Mouse (Mus musculus) heart, embryonic 11.5 days (tissue): ENCODE data around the gene Maz. TPM values are rescaled to one million over a fixed set of nuclear protein-coding genes. Genes with fewer than 3 reads are reported as not detected.

Experiments
- ATAC-seq: fragments of 200-750 bp; cut with Nextera tagmentation; replicated peaks from 2 replicates; pipeline ENCODE4 v1.8.0; 2017; ENCODE audit warnings: moderate library complexity; ENCODE audit not compliant: insufficient number of reproducible peaks, low FRiP score, low TSS enrichment
- H3K27ac ChIP-seq: fragments of 300-500 bp; sonication (generic); 2 replicates; pipeline ENCODE4 v1.5.1; 2014; ENCODE audit warnings: mild to moderate bottlenecking, low read depth, low read length
- H3K27me3 ChIP-seq: fragments of 300-500 bp; sonication (generic); 2 replicates; pipeline ENCODE4 v1.6.1; 2014; ENCODE audit warnings: mild to moderate bottlenecking, low read length, mixed read lengths; ENCODE audit not compliant: control insufficient read depth, insufficient read depth
- H3K36me3 ChIP-seq: fragments of 300-500 bp; sonication (generic); 2 replicates; pipeline ENCODE4 v1.6.1; 2014; ENCODE audit warnings: mild to moderate bottlenecking, low read length, moderate library complexity, mixed read lengths; ENCODE audit not compliant: control insufficient read depth, insufficient read depth
- H3K4me1 ChIP-seq: fragments of 300-500 bp; sonication (generic); 2 replicates; pipeline ENCODE4 v1.6.1; 2014; ENCODE audit warnings: low read length; ENCODE audit not compliant: control insufficient read depth, insufficient read depth
- H3K4me2 ChIP-seq: fragments of 300-500 bp; sonication (generic); 2 replicates; pipeline ENCODE4 v1.6.1; 2014; ENCODE audit warnings: mild to moderate bottlenecking, moderate library complexity
- H3K4me3 ChIP-seq: fragments of 300-500 bp; sonication (generic); 2 replicates; pipeline ENCODE4 v1.5.1; 2014; ENCODE audit warnings: low read depth, low read length
- H3K9ac ChIP-seq: fragments of 300-500 bp; sonication (generic); 2 replicates; pipeline ENCODE4 v1.6.1; 2014; ENCODE audit warnings: mild to moderate bottlenecking, low read depth, low read length, moderate library complexity
- H3K9me3 ChIP-seq: fragments of 300-500 bp; sonication (generic); replicated peaks from 2 replicates; pipeline ENCODE4 v1.6.1; 2016; ENCODE audit warnings: low read length; ENCODE audit not compliant: control insufficient read depth
- WGBS: fragments of 180-500 bp; shearing (Covaris S2); extraction: QIAGEN DNeasy Blood & Tissue Kit; methylation state at CpG from one replicate; pipeline ENCODE4 v1.1.7; 2014; ENCODE audit not compliant: insufficient replicate concordance; 5-methylcytosine and 5-hydroxymethylcytosine counted together
- polyA plus RNA-seq: library from polyadenylated mRNA; unstranded; fragments of >200 nt; fragmentation: Nextera tagmentation; extraction: Ambion mirVana; gene quantifications from 2 replicates; pipeline ENCODE4 v1.2.1, GENCODE M21; 2014

Gene Maz
- polyA plus RNA-seq, 1 experiment from 2014 or later = 44.1 TPM

DNA sequence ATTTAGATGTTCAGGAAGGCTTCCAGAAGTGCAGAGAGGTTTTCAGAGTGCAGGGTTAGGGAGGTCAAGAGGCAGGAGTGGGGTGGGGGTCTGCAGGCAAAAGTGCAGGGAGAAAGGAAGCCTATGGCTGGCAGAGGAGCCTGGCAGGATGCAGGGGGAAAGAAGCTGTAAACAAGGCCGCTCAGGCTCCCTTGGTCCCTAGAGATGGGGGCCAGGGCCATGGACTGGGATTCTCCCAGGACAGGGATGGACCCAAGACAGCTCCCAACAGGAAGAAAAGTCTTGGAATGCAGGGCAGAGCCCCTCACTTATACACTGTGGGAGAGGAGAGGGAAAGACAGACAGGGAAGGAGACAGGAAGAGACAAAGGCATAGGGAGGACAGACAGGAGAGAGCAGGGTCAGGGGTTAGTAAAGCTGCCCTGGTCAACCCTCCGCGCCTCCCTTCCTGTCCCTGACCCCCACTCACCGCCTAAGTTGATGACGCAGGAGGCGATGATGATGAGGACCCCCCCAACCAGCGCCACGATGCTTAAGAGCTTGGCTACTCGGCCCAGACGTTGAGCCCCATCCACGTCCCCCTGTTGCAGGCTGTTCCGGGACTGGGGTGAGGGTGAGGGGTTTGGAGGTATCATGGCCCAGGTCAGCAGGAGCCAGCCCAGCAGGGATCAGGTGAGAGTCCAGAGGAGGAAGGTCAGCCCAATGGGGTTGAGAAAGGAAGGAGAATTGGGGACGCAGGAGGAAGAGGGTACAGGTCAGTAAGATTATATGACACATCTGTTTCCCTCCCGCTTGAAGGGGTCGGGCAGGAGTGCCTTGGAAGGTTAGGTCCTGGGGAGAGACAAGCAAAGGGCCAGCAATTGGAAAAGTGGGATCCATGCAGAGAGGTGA lies 8.2 kb downstream of the Maz start:
- Histone ChIP-seq H3K36me3 (peaks cover 18% of the 10 kb centered on the region), H3K4me3 (no peak overlapping the region), H3K4me2 (peak overlapping the region; percentile 11; the same call in 1 of the 2 replicates), H3K27ac (no peak overlapping the region), H3K4me1 (peaks cover 50% of the 10 kb centered on the region), H3K9ac (peak overlapping the region; percentile 0; the same call in 1 of the 2 replicates), H3K9me3 (no peaks in the 10 kb centered on the region), H3K27me3 (no peaks in the 10 kb centered on the region)
- 74% methylated on average over 15 of the region's 15 CpGs for WGBS
- no peak for ATAC-seq

GRCm38 (mm10) chr7:127017950-127018345 lies 8.9 kb downstream of the Maz start:
- H3K4me1 ChIP-seq = peaks cover 43% of the 10 kb centered on the region
- H3K27me3 ChIP-seq = no peaks in the 10 kb centered on the region
- no peak overlapping the region for H3K27ac ChIP-seq
- H3K9me3 ChIP-seq = no peaks in the 10 kb centered on the region
- no peak for ATAC-seq
- H3K4me2 ChIP-seq = no peak overlapping the region
- peak overlapping the region; percentile 39; the same call in 1 of the 2 replicates for H3K9ac ChIP-seq
- peaks cover 11% of the 10 kb centered on the region for H3K36me3 ChIP-seq
- WGBS = 37% methylated on average over 6 of the region's 6 CpGs
- no peak overlapping the region for H3K4me3 ChIP-seq

- Histone ChIP-seq H3K4me3 (peak within 1 kb of the TSS; percentile 66), H3K9me3 (no peaks in the 10 kb centered on the region), H3K27ac (peak within 1 kb of the TSS; percentile 97), H3K36me3 (peaks cover 8% of the 10 kb centered on the region), H3K4me1 (peaks cover 38% of the 10 kb centered on the region), H3K9ac (peak within 1 kb of the TSS; percentile 94), H3K27me3 (no peaks in the 10 kb centered on the region), H3K4me2 (peak within 1 kb of the TSS; percentile 86)
- WGBS = 4% methylated on average over 39 of the region's 39 CpGs
- peak; percentile 70 for ATAC-seq
Observed at GRCm38 (mm10) chr7:127016971-127017949, 9.6 kb downstream of the Maz start, which contains the start of gene Pagr1a. TSS of gene Pagr1a (minus strand) at chr7:127017352.

GRCm38 (mm10) chr7:127016486-127016938 lies 10.3 kb downstream of the Maz start:
- no peaks in the 10 kb centered on the region for H3K27me3 ChIP-seq
- peak overlapping the region; percentile 66 for H3K4me3 ChIP-seq
- peak overlapping the region; percentile 86 for H3K4me2 ChIP-seq
- H3K4me1 ChIP-seq = peaks cover 32% of the 10 kb centered on the region
- peaks cover 6% of the 10 kb centered on the region for H3K36me3 ChIP-seq
- WGBS = 0% methylated on average over 22 of the region's 22 CpGs
- H3K9me3 ChIP-seq = no peaks in the 10 kb centered on the region
- H3K27ac ChIP-seq = peak overlapping the region; percentile 97
- H3K9ac ChIP-seq = peak overlapping the region; percentile 94
- ATAC-seq = peak; percentile 64

DNA sequence TGATC lies 10.6 kb downstream of the Maz start, which contains the start of gene Pagr1b:
Gene Pagr1b (minus strand): TSS at position 4 of the 5 bp plus-strand sequence.
- no peak for ATAC-seq
- no peaks in the 10 kb centered on the region for H3K27me3 ChIP-seq
- peak within 1 kb of the TSS; percentile 66 for H3K4me3 ChIP-seq
- peak within 1 kb of the TSS; percentile 97 for H3K27ac ChIP-seq
- H3K36me3 ChIP-seq = peaks cover 6% of the 10 kb centered on the region
- peaks cover 29% of the 10 kb centered on the region for H3K4me1 ChIP-seq
- peak within 1 kb of the TSS; percentile 94 for H3K9ac ChIP-seq
- H3K4me2 ChIP-seq = peak within 1 kb of the TSS; percentile 86
- H3K9me3 ChIP-seq = no peaks in the 10 kb centered on the region

- H3K4me1 ChIP-seq = peaks cover 28% of the 10 kb centered on the region
Observed at GRCm38 (mm10) chr7:127016081-127016480, 10.8 kb downstream of the Maz start.

GRCm38 (mm10) chr7:127014993-127015392 lies 11.8 kb downstream of the Maz start:
- no peak overlapping the region for H3K9ac ChIP-seq
- H3K9me3 ChIP-seq = no peaks in the 10 kb centered on the region
- WGBS = 88% methylated on average over 12 of the region's 12 CpGs
- H3K4me3 ChIP-seq = no peak overlapping the region
- H3K4me2 ChIP-seq = peak overlapping the region; percentile 86
- H3K27ac ChIP-seq = no peak overlapping the region
- H3K36me3 ChIP-seq = peaks cover 6% of the 10 kb centered on the region
- no peaks in the 10 kb centered on the region for H3K27me3 ChIP-seq
- no peak for ATAC-seq
- peaks cover 23% of the 10 kb centered on the region for H3K4me1 ChIP-seq

More at GRCm38 (mm10) chr7:127016081-127016480, 10.8 kb downstream of the Maz start:
- H3K4me3 ChIP-seq = peak overlapping the region; percentile 66
- no peaks in the 10 kb centered on the region for H3K27me3 ChIP-seq
- peak overlapping the region; percentile 94 for H3K9ac ChIP-seq
- H3K36me3 ChIP-seq = peaks cover 6% of the 10 kb centered on the region
- H3K4me2 ChIP-seq = peak overlapping the region; percentile 86
- 2% methylated on average over 10 of the region's 10 CpGs for WGBS
- peak; percentile 60 for ATAC-seq
- H3K9me3 ChIP-seq = no peaks in the 10 kb centered on the region
- peak overlapping the region; percentile 97 for H3K27ac ChIP-seq

DNA sequence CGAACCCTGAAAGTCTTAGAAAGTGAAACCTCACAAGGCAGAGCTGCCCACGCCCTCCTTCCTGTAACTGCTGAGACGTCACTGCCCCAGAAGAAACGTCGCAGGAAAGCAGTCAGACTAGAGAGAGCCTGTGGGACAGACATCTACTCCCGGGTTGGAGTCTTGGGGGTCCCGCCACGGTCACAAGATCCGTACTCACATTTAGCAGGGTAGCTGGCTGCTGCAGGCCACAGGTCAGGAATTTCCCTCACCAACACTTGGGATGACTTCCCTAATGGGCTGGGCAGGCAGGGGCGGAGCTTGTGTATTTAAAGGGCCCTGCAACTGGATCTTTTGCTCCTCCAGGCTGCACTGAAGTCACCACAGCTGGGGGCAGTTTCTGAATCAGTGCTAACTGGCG lies 12.5 kb downstream of the Maz start, which contains the start of gene Mvp:
Gene Mvp (minus strand): TSS at position 302 of the 400 bp plus-strand sequence.
- WGBS = 31% methylated on average over 11 of the region's 11 CpGs
- H3K4me1 ChIP-seq = peaks cover 21% of the 10 kb centered on the region
- H3K4me3 ChIP-seq = peak within 1 kb of the TSS; percentile 66
- H3K27me3 ChIP-seq = no peaks in the 10 kb centered on the region
- H3K27ac ChIP-seq = peak within 1 kb of the TSS; percentile 5; the same call in 1 of the 2 replicates
- ATAC-seq = no peak
- H3K4me2 ChIP-seq = peak within 1 kb of the TSS; percentile 86
- peak within 1 kb of the TSS; percentile 94 for H3K9ac ChIP-seq
- no peaks in the 10 kb centered on the region for H3K9me3 ChIP-seq
- peaks cover 6% of the 10 kb centered on the region for H3K36me3 ChIP-seq
